Mouse (Mus musculus) forebrain, embryonic 14.5 days (tissue): ENCODE measurements around the gene Hoxd3. TPM values are rescaled to one million over a fixed set of nuclear protein-coding genes. Genes with fewer than 3 reads are reported as not detected.

ENCODE experiments used
- ATAC-seq: fragments of 200-750 bp; cut with Nextera tagmentation; 2 replicates; pipeline ENCODE4 v1.8.0; 2017; ENCODE audit warnings: mild to moderate bottlenecking, moderate library complexity
- DNase-seq: peaks from one replicate; pipeline ENCODE4 v3.0.0-alpha.2; 2015; ENCODE audit warnings: low spot score
- H3K27ac ChIP-seq: fragments of 300-500 bp; sonication (generic); 2 replicates; pipeline ENCODE4 v1.5.1; 2014; ENCODE audit warnings: low read depth, mild to moderate bottlenecking, control low read depth, low read length, moderate library complexity
- H3K27me3 ChIP-seq: fragments of 300-500 bp; sonication (generic); replicated peaks from 2 replicates; pipeline ENCODE4 v1.6.1; 2014; ENCODE audit warnings: low read length, control low read depth, mixed read lengths; ENCODE audit not compliant: control insufficient read depth, insufficient read depth
- H3K36me3 ChIP-seq: fragments of 300-500 bp; sonication (generic); 2 replicates; pipeline ENCODE4 v1.6.1; 2014; ENCODE audit warnings: low read length, control low read depth; ENCODE audit not compliant: control insufficient read depth, insufficient read depth
- H3K4me1 ChIP-seq: fragments of 300-500 bp; sonication (generic); 2 replicates; pipeline ENCODE4 v1.6.1; 2014; ENCODE audit warnings: antibody characterized with exemption, low read length, control low read depth; ENCODE audit not compliant: control insufficient read depth, insufficient read depth
- H3K4me2 ChIP-seq: fragments of 300-500 bp; sonication (generic); 2 replicates; pipeline ENCODE4 v1.6.1; 2014; ENCODE audit warnings: mild to moderate bottlenecking, control low read depth, low read length
- H3K4me3 ChIP-seq: fragments of 300-500 bp; sonication (generic); 2 replicates; pipeline ENCODE4 v1.5.1; 2014; ENCODE audit warnings: low read depth, low read length, control low read depth
- H3K9ac ChIP-seq: fragments of 300-500 bp; sonication (generic); 2 replicates; pipeline ENCODE4 v1.6.1; 2014; ENCODE audit warnings: mild to moderate bottlenecking, low read length, control low read depth, moderate library complexity
- H3K9me3 ChIP-seq: fragments of 300-500 bp; sonication (generic); replicated peaks from 2 replicates; pipeline ENCODE4 v1.6.1; 2016; ENCODE audit warnings: low read length, control low read depth, mixed read lengths; ENCODE audit not compliant: control insufficient read depth
- WGBS: fragments of 180-500 bp; shearing (Covaris S2); extraction: QIAGEN DNeasy Blood & Tissue Kit; methylation state at CpG from one replicate; pipeline ENCODE4 v1.1.7; 2014; 5-methylcytosine and 5-hydroxymethylcytosine counted together
- polyA plus RNA-seq: library from polyadenylated mRNA; unstranded; fragments of >200 nt; fragmentation: Nextera tagmentation; extraction: Ambion mirVana; gene quantifications from 2 replicates; pipeline ENCODE4 v1.2.1, GENCODE M21; 2014

The Hoxd3 gene
- polyA plus RNA-seq, 1 experiment from 2014 or later, result not detected

DNA sequence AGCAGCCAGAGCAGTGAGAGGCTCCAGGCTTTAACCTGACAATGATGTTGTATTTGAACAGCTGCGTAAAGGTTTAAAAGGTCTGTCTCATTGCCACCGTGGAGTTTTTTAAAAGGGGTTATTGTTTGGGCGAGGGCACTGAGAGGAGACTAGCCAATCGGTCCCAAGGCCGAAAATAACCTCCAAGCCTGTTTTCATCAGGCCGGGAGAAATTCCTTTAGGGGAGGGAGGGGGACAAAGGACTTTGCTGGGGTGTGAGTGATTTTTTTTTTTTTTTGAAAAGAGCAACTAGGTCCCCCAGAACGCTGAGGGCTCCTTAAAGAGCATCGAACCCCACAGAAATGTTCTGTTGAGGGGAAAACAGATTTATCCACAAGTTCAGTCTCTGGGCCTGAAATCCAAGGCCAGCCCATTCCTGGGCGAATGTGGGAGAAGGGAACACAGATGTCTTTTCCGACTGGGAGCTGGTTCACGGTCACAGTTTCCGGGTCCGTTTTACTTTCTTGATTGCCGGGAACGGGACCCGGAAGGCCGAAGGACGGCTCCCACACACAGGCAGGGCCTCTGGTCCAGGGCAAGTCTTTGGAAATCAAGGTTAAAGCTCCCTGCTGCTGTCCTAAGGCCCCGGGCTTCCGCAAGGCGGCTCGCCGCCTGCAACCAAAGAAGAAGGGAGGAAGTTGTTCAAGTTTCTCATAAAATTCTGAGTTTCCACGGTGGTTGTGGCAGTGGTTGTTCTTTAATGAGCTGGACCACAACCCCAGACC lies 22.0 kb upstream of the Hoxd3 start:
- DNase-seq (no peak), ATAC-seq (no peak)
- WGBS, result under 1% methylated on average over 24 of the region's 24 CpGs
- no peak overlapping the region for H3K27ac ChIP-seq
- H3K4me3 ChIP-seq, result no peak overlapping the region
- no peaks in the 10 kb centered on the region for H3K36me3 ChIP-seq
- H3K4me2 ChIP-seq, result no peak overlapping the region
- no peaks in the 10 kb centered on the region for H3K9me3 ChIP-seq
- H3K27me3 ChIP-seq, result peaks cover 90% of the 10 kb centered on the region
- no peaks in the 10 kb centered on the region for H3K4me1 ChIP-seq
- H3K9ac ChIP-seq, result no peak overlapping the region

GRCm38 (mm10) chr2:74690338-74690716 lies 21.4 kb upstream of the Hoxd3 start:
- DNase-seq (no peak), ATAC-seq (no peak)
- H3K9ac ChIP-seq, result no peak overlapping the region
- H3K4me3 ChIP-seq, result no peak overlapping the region
- H3K27ac ChIP-seq, result no peak overlapping the region
- 11% methylated on average over 8 of the region's 8 CpGs for WGBS
- no peaks in the 10 kb centered on the region for H3K36me3 ChIP-seq
- H3K9me3 ChIP-seq, result no peaks in the 10 kb centered on the region
- no peak overlapping the region for H3K4me2 ChIP-seq
- H3K27me3 ChIP-seq, result peaks cover 90% of the 10 kb centered on the region
- H3K4me1 ChIP-seq, result no peaks in the 10 kb centered on the region

DNA sequence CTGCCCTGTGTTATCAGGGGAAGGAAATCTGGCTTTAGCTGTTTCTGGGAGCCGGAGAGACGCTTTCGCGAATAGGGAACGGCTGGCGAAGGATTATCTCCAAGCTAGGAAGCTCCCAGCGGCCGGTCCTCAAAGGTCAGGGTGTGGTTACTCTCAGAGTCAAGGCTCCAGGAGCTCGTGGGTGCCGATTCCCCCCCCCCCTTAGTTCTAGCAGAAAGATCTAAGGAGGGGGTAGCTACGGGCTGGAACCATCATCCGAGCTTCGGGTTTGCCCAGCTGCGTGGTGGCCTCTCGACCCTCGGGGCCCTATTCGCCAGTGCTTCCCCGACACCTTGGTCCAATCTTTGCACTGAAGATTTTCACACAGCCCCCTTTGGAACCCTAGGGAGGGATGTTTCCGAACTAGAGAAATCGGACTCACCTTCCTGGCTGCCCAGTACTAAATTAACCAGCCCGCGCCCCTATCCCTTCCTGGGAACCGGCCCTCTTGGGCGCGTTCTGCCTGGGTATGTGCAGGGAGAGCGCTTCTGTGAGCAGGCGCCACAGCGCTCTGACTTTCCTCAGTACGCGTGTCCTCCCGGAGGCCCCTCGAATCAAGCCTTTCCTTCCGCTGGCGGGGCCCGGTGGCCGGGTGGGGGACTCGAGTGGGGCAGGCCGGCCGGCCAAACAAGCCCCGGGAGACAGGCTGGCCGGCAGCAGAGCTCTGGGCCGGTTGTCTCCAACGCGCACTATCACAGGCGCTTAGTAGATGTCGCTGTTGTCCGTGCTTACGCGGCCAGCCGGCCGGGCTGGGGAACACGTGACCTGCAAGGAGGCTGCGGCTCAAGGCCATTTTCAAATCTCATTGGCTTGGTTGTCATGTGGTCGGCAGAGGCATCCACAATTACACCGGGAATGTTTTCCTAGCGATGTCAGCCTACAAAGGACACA lies 20.4 kb upstream of the Hoxd3 start, which contains the start of gene Hoxd10:
Gene Hoxd10, plus strand, starts transcription at position 903 of the 930 bp plus-strand sequence.
- Histone ChIP-seq H3K9ac (no peak within 1 kb of the TSS), H3K4me3 (no peak within 1 kb of the TSS), H3K27ac (no peak within 1 kb of the TSS), H3K27me3 (peaks cover 96% of the 10 kb centered on the region), H3K4me1 (no peaks in the 10 kb centered on the region), H3K4me2 (no peak within 1 kb of the TSS), H3K9me3 (no peaks in the 10 kb centered on the region), H3K36me3 (no peaks in the 10 kb centered on the region)
- ATAC-seq (peak; percentile 65; the same call in 1 of the 2 replicates), DNase-seq (peak; percentile 63)
- 1% methylated on average over 56 of the region's 56 CpGs for WGBS

DNA sequence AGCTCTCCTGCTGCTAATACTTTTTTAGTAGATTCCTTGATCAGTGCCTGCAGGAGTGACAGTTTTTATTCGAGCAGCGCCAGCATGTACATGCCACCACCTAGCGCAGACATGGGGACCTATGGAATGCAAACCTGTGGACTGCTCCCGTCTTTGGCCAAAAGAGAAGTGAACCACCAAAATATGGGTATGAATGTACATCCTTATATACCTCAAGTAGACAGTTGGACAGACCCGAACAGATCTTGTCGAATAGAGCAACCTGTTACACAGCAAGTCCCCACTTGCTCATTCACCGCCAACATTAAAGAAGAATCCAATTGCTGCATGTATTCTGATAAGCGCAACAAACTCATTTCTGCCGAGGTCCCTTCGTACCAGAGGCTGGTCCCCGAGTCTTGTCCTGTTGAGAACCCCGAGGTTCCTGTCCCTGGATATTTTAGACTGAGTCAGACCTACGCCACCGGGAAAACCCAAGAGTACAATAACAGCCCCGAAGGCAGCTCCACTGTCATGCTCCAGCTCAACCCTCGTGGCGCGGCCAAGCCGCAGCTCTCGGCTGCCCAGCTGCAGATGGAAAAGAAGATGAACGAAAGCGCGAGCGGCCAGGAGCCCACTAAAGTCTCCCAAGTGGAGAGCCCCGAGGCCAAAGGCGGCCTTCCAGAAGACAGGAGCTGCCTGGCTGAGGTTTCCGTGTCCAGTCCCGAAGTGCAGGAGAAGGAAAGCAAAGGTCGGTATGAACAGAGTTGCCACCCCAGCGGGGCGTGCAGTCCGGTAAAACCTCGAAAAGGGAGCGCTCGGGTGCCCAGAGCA lies 19.5 kb upstream of the Hoxd3 start:
- ATAC-seq, result no peak
- 3% methylated on average over 35 of the region's 35 CpGs for WGBS
- Histone ChIP-seq H3K9ac (no peak overlapping the region), H3K4me3 (no peak overlapping the region), H3K36me3 (no peaks in the 10 kb centered on the region), H3K27me3 (peaks cover 95% of the 10 kb centered on the region), H3K9me3 (no peaks in the 10 kb centered on the region), H3K4me2 (no peak overlapping the region), H3K4me1 (no peaks in the 10 kb centered on the region), H3K27ac (no peak overlapping the region)
- DNase-seq, result no peak

GRCm38 (mm10) chr2:74692808-74693431 lies 18.8 kb upstream of the Hoxd3 start:
- H3K4me2 ChIP-seq, result no peak overlapping the region
- H3K27ac ChIP-seq, result no peak overlapping the region
- DNase-seq (no peak), ATAC-seq (no peak)
- H3K4me1 ChIP-seq, result peaks cover 3% of the 10 kb centered on the region; the same call in 1 of the 2 replicates
- no peak overlapping the region for H3K4me3 ChIP-seq
- no peaks in the 10 kb centered on the region for H3K36me3 ChIP-seq
- no peak overlapping the region for H3K9ac ChIP-seq
- WGBS, result under 1% methylated on average over 20 of the region's 20 CpGs
- no peaks in the 10 kb centered on the region for H3K9me3 ChIP-seq
- H3K27me3 ChIP-seq, result peaks cover 95% of the 10 kb centered on the region

GRCm38 (mm10) chr2:74693432-74693827 lies 18.3 kb upstream of the Hoxd3 start:
- H3K4me1 ChIP-seq, result peaks cover 8% of the 10 kb centered on the region; the same call in 1 of the 2 replicates
- DNase-seq, result no peak
- no peak for ATAC-seq
- no peak overlapping the region for H3K27ac ChIP-seq
- WGBS, result 14% methylated on average over 4 of the region's 4 CpGs
- H3K4me2 ChIP-seq, result no peak overlapping the region
- peaks cover 95% of the 10 kb centered on the region for H3K27me3 ChIP-seq
- no peaks in the 10 kb centered on the region for H3K9me3 ChIP-seq
- H3K36me3 ChIP-seq, result no peaks in the 10 kb centered on the region
- no peak overlapping the region for H3K9ac ChIP-seq
- H3K4me3 ChIP-seq, result no peak overlapping the region

GRCm38 (mm10) chr2:74694066-74694465 lies 17.7 kb upstream of the Hoxd3 start:
- Histone ChIP-seq H3K27ac (no peak overlapping the region), H3K36me3 (no peaks in the 10 kb centered on the region), H3K4me3 (no peak overlapping the region), H3K4me1 (peaks cover 8% of the 10 kb centered on the region; the same call in 1 of the 2 replicates), H3K9me3 (no peaks in the 10 kb centered on the region), H3K4me2 (no peak overlapping the region), H3K27me3 (peaks cover 95% of the 10 kb centered on the region), H3K9ac (no peak overlapping the region)
- ATAC-seq (no peak), DNase-seq (no peak)
- WGBS, result 1% methylated on average over 16 of the region's 16 CpGs

DNA sequence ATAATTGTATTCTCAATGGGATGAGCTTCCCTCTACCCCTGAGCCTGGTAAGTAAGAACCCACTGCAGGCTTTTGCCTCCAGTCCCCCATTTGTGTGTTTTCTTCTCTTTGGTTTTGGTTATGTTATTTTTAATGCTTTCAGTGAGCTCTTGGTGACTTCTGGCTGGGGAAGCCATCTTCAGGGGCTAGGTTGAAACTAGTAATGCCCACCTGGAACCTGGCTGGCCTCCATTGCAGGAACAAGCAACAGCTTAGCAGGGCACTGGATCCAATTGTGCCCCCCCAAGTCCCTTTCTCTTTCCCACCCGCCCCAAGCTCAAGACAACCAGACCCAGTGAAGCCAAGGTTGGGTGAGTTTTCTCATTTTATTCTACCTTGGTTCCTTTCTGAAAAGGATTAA lies 16.3 kb upstream of the Hoxd3 start:
- H3K27ac ChIP-seq, result no peak overlapping the region
- WGBS, result 4% methylated on average over 1 of the region's 1 CpGs
- ATAC-seq, result no peak

More for the DNA sequence above, 16.3 kb upstream of the Hoxd3 start:
- DNase-seq, result no peak
- Histone ChIP-seq H3K4me2 (no peak overlapping the region), H3K9me3 (no peaks in the 10 kb centered on the region), H3K27me3 (peaks cover 97% of the 10 kb centered on the region), H3K4me1 (peaks cover 8% of the 10 kb centered on the region; the same call in 1 of the 2 replicates), H3K36me3 (no peaks in the 10 kb centered on the region), H3K9ac (no peak overlapping the region), H3K4me3 (no peak overlapping the region)
